Comparison of ENCODE assay signal across 28 mouse cellular contexts in genomic region chr4:44532731-44533130, GRCm38 (mm10).
A peak's percentile ranks its signal among the peaks of the same experiment; 100 is the strongest.
DNase-seq lines count a peak whose midpoint lies in the region; ATAC-seq and TF ChIP-seq lines count a peak whose summit lies in the region.
"Had no signal": no experiment of that assay in that cellular context is flagged by ENCODE, and none has a peak within 500 bp of the region (broad histone marks: within the 10 kb centered on the region; RNA-seq: fewer than 3 reads in every experiment).

No protein-coding gene starts in this region.

- H3K9ac ChIP-seq in lung, postnatal 0 days (replicated peaks; ENCODE audit: low read depth) = no peak overlapping the region
- H3K9ac ChIP-seq: embryonic facial prominence, embryonic 12.5 days; embryonic facial prominence, embryonic 15.5 days; forebrain, postnatal 0 days; heart, embryonic 13.5 days; hindbrain, embryonic 14.5 days had no signal

- no peaks in the 10 kb centered on the region for H3K9me3 ChIP-seq in E14TG2a.4 (ENCODE audit: low read length)
- no peaks in the 10 kb centered on the region for H3K9me3 ChIP-seq in lung, postnatal 0 days (ENCODE audit: low read length)
- H3K9me3 ChIP-seq: embryonic facial prominence, embryonic 12.5 days; embryonic facial prominence, embryonic 15.5 days; G1E; heart, embryonic 10.5 days; heart, embryonic 13.5 days had no signal

- TF ChIP-seq CTCF in E14TG2a.4 (conservative IDR thresholded peaks at IDR 0.05; ENCODE audit: low read length) = no peak
- TF ChIP-seq CTCF in lung, postnatal 0 days (IDR thresholded peaks at IDR 0.05) = no peak

- 51% methylated on average over 5 of the region's 5 CpGs for WGBS in lung, postnatal 0 days

- peaks cover 53% of the 10 kb centered on the region for H3K27me3 ChIP-seq in E14TG2a.4 (ENCODE audit: insufficient read depth, low read length)
- no peaks in the 10 kb centered on the region for H3K27me3 ChIP-seq in lung, postnatal 0 days (replicated peaks; ENCODE audit: insufficient read depth, low read length)
- H3K27me3 ChIP-seq: embryonic facial prominence, embryonic 12.5 days; embryonic facial prominence, embryonic 15.5 days had no signal

- no peak overlapping the region for H3K4me2 ChIP-seq in lung, postnatal 0 days (replicated peaks; ENCODE audit: low read depth, low read length)
- H3K4me2 ChIP-seq: embryonic facial prominence, embryonic 12.5 days; embryonic facial prominence, embryonic 15.5 days; heart, embryonic 13.5 days; hindbrain, embryonic 14.5 days had no signal

- H3K4me3 ChIP-seq in E14TG2a.4 (replicated peaks; ENCODE audit: low read length) = 0 out of 2 replicates have a peak overlapping the region, but pooled peaks have one; percentile 46
- H3K4me3 ChIP-seq in lung, postnatal 0 days (ENCODE audit: low read depth, low read length) = no peak overlapping the region
- H3K4me3 ChIP-seq: embryonic facial prominence, embryonic 12.5 days; embryonic facial prominence, embryonic 15.5 days; heart, adult 2 months; heart, embryonic 10.5 days; heart, embryonic 13.5 days had no signal

- no peaks in the 10 kb centered on the region for H3K36me3 ChIP-seq in E14TG2a.4 (ENCODE audit: insufficient read depth, low read length)
- H3K36me3 ChIP-seq in lung, postnatal 0 days (ENCODE audit: insufficient read depth, low read length) = no peaks in the 10 kb centered on the region
- H3K36me3 ChIP-seq: embryonic facial prominence, embryonic 12.5 days; embryonic facial prominence, embryonic 15.5 days; G1E; heart, embryonic 10.5 days; heart, embryonic 13.5 days had no signal

- DNase-seq in 416B (ENCODE audit: low read depth) = peak; percentile 19
- peak; percentile 47 for DNase-seq in adrenal gland, postnatal 14 days
- no peak for DNase-seq in lung, postnatal 0 days (ENCODE audit: low spot score)
- no peak for DNase-seq in layer of hippocampus, adult 9-10 months (ENCODE audit: low spot score)
- DNase-seq: cerebellum, adult 11 months; cerebellum, adult 2 months; cerebellum, adult 9-11 months; cerebellum, postnatal 25 days; forebrain, postnatal 0 days; gastrocnemius, postnatal 10 days; gastrocnemius, postnatal 36 days; heart, adult 2 months; heart, postnatal 14 days; heart, postnatal 4 days; kidney, adult 18-20 months had no signal

- no peak for TF ChIP-seq EP300 in lung, postnatal 0 days (IDR thresholded peaks at IDR 0.05)

- H3K4me1 ChIP-seq in E14TG2a.4 (replicated peaks; ENCODE audit: low read depth, low read length) = peaks cover 68% of the 10 kb centered on the region
- no peaks in the 10 kb centered on the region for H3K4me1 ChIP-seq in lung, postnatal 0 days (ENCODE audit: insufficient read depth, low read depth, low read length)
- H3K4me1 ChIP-seq: embryonic facial prominence, embryonic 15.5 days; heart, embryonic 13.5 days had no signal

- no peak overlapping the region for H3K27ac ChIP-seq in lung, postnatal 0 days (ENCODE audit: low read length)
- H3K27ac ChIP-seq: embryonic facial prominence, embryonic 12.5 days; embryonic facial prominence, embryonic 15.5 days; heart, adult 2 months; heart, embryonic 10.5 days; heart, embryonic 13.5 days; hindbrain, embryonic 14.5 days; hindbrain, postnatal 0 days had no signal

- no peak for ATAC-seq in lung, postnatal 0 days
- no peak for ATAC-seq in frontal cortex, adult (ENCODE audit: low TSS enrichment)
- ATAC-seq: forebrain, embryonic 14.5 days; forebrain, postnatal 0 days; hindbrain, postnatal 0 days; inflammation-experienced regulatory T-cells, adult 6 months; intestine, embryonic 16.5 days; Patski had no signal

Comparison
In these comparisons a context has a peak if more than half of its experiments do, and no peak if none do; other contexts are left out.
1. DNase-seq: peak in 416B (single experiment) and adrenal gland, postnatal 14 days (single experiment); none in lung, postnatal 0 days (single experiment) and layer of hippocampus, adult 9-10 months (single experiment).